Mouse (Mus musculus) embryonic fibroblast, embryonic 13.5 days (primary cell): ENCODE measurements at regions not wholly inside any gene's neighbourhood (a gene's known extent, or its start where the extent isn't known, plus 50 kb on each side); places are given as distances from the start of the nearest gene placed in this dataset.

ENCODE experiments used
- CTCF ChIP-seq: IDR thresholded peaks from 2 replicates; pipeline ENCODE4 v1.5.1; 2011; ENCODE audit warnings: mild to moderate bottlenecking, control low read depth, low read length, moderate library complexity, borderline replicate concordance; ENCODE audit not compliant: insufficient read depth
- POLR2A ChIP-seq: IDR thresholded peaks from 2 replicates; pipeline ENCODE4 v1.6.1; 2011; ENCODE audit warnings: low read depth, mild to moderate bottlenecking, control low read depth, low read length, moderate library complexity

GRCm38 (mm10) chr7:133521936-133522335, 80.0 kb downstream of the Tex36 start:
- no peak for TF ChIP-seq CTCF
- TF ChIP-seq POLR2A, result no peak
